Mouse (Mus musculus): ENCODE data around the gene Clasrp.

Clasrp gene

GRCm38 (mm10) chr7:19540771-19541566, 63.3 kb downstream of the Clasrp start:
- intact Hi-C loops (cut with DNase I) = no loop called here

GRCm38 (mm10) chr7:19534676-19535075, 69.6 kb downstream of the Clasrp start:
- intact Hi-C loops (cut with DNase I) = no loop called here

DNA sequence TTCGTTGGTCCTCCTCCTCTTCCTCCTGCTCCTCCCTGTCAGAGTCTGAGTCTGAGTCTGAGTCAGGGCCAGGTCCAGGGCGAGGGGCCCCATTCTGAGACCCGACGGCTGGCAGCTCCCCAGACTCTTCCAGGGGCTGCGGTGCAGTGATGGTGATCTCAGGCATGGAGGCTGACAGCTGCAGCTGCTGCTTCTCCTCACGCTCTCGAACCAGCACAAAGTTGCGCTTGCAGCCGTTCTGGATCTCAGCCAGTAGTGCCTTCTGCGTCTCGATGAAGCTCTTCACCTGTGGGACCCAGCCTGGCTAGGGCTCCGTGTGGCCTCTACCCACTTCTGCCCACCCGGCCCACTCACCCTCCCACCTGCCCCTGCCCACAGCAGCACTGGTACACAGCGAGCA, 72.0 kb downstream of the Clasrp start:
- intact Hi-C loops (cut with DNase I) = no loop called here

DNA sequence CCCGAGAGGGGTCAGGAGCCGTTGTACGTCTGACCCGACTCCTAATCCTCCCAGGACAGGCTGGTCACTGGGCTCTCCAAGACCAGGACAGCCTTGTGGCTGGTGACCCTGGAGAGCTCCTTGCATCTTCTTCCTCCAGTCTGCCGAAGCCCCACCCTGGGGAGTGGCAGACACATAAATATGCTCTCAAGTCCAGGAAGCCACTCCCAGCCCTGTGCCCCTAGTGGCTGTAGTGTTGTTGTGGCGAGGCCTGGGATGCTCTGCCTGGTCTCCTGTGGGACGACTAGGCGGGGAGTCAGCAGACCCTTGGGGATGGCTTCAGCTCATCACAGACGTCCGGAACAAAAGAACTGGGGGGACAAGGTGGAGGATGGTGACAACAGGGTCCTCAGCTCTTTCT, 73.2 kb downstream of the Clasrp start:
- intact Hi-C loops (cut with DNase I) = no loop called here

All from adrenal gland (tissue).